Mouse (Mus musculus) forebrain, embryonic 11.5 days (tissue): Measurements from ENCODE around the gene Galk2. TPM values are rescaled to one million over a fixed set of nuclear protein-coding genes. Genes with fewer than 3 reads are reported as not detected.
A peak's percentile ranks its signal among the peaks of the same experiment; 100 is the strongest.

ENCODE experiments used
- ATAC-seq: fragments of 200-750 bp; cut with Nextera tagmentation; replicated peaks from 2 replicates; pipeline ENCODE4 v1.8.0; 2017; ENCODE audit warnings: moderate TSS enrichment; ENCODE audit not compliant: low FRiP score
- DNase-seq: peaks from one replicate; pipeline ENCODE4 v3.0.0-alpha.2; 2017; ENCODE audit warnings: low spot score
- H3K27ac ChIP-seq: fragments of 300-500 bp; sonication (generic); 2 replicates; pipeline ENCODE4 v1.5.1; 2014; ENCODE audit warnings: low read depth, low read length
- H3K27me3 ChIP-seq: fragments of 300-500 bp; sonication (generic); 2 replicates; pipeline ENCODE4 v1.6.1; 2014; ENCODE audit warnings: mild to moderate bottlenecking, low read length, mixed read lengths; ENCODE audit not compliant: control insufficient read depth, insufficient read depth
- H3K36me3 ChIP-seq: fragments of 300-500 bp; sonication (generic); 2 replicates; pipeline ENCODE4 v1.6.1; 2014; ENCODE audit warnings: mild to moderate bottlenecking, low read length, moderate library complexity, mixed read lengths; ENCODE audit not compliant: control insufficient read depth, insufficient read depth
- H3K4me1 ChIP-seq: fragments of 300-500 bp; sonication (generic); replicated peaks from 2 replicates; pipeline ENCODE4 v1.6.1; 2014; ENCODE audit warnings: low read length, mixed read lengths; ENCODE audit not compliant: control insufficient read depth, insufficient read depth
- H3K4me2 ChIP-seq: fragments of 300-500 bp; sonication (generic); 2 replicates; pipeline ENCODE4 v1.6.1; 2014; ENCODE audit warnings: low read depth, mild to moderate bottlenecking, low read length, moderate library complexity, mixed read lengths; ENCODE audit not compliant: severe bottlenecking
- H3K4me3 ChIP-seq: fragments of 300-500 bp; sonication (generic); 2 replicates; pipeline ENCODE4 v1.5.1; 2014; ENCODE audit warnings: low read depth, low read length
- H3K9ac ChIP-seq: fragments of 300-500 bp; sonication (generic); 2 replicates; pipeline ENCODE4 v1.6.1; 2014; ENCODE audit warnings: low read length
- H3K9me3 ChIP-seq: fragments of 300-500 bp; sonication (generic); 2 replicates; pipeline ENCODE4 v1.6.1; 2016; ENCODE audit warnings: low read length, mixed read lengths; ENCODE audit not compliant: control insufficient read depth
- WGBS: fragments of 180-500 bp; shearing (Covaris S2); extraction: QIAGEN DNeasy Blood & Tissue Kit; methylation state at CpG from one replicate; pipeline ENCODE4 v1.1.7; 2014; 5-methylcytosine and 5-hydroxymethylcytosine counted together
- polyA plus RNA-seq: library from polyadenylated mRNA; unstranded; fragments of >200 nt; fragmentation: Nextera tagmentation; extraction: Ambion mirVana; gene quantifications from 2 replicates; pipeline ENCODE4 v1.2.1, GENCODE M21; 2014

Gene Galk2
- polyA plus RNA-seq, 1 experiment from 2014 or later, result 29.3 TPM

DNA sequence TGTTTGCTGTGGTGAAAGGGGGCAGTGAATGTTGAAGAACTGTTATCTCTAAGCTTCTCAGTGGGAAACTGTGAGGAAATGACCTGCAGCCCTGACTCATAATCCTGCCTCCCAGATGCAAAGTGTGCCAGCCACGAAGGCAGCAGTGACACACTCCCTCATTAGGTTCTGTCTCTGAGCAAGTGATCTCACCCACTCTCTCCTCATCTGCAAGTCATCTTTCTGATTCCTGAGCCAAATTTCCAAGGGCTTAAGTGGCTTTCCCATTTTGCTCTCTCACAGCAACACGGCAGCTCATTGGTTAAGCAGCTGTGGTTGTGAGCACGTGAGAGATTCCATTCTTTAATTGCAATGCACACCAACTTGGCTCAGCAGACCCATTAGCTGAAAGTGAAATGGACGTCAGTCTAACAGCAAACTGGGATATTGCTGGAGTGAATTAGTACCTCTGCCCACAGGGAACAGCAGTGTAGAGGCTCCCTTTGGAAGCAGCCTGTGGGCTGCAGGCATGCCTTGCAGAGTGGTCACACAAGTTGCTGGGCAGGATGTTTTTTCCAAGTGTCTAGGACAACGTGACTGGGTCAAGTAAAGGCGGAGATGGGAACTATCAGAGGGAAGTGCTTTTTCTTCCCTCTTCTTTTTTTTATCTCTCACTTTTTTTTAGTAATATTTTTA lies 82.3 kb downstream of the Galk2 start:
- WGBS, result 75% methylated on average over 6 of the region's 6 CpGs
- Histone ChIP-seq H3K4me2 (no peak overlapping the region), H3K27ac (no peak overlapping the region), H3K4me3 (no peak overlapping the region), H3K27me3 (no peaks in the 10 kb centered on the region), H3K36me3 (no peaks in the 10 kb centered on the region), H3K4me1 (no peaks in the 10 kb centered on the region), H3K9me3 (no peaks in the 10 kb centered on the region), H3K9ac (no peak overlapping the region)
- DNase-seq (no peak), ATAC-seq (no peak)

DNA sequence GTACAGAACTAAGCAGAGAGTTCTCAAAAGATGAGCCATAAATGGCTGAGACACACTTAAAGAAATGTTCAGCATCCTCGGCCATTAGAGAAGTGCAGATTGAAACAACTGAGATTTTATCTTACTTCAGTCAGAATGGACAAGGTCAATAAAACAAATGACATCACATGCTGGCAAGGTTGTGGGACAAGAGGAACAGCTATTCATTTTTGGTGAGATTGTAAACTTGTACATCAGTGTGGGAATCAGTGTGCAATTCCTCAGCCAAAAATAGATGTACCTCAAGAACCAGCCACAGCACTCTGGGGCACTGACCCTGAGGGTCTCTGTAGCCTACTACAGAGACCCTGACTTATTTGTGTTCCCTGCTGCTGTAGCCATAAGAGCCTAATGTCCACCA lies 84.4 kb downstream of the Galk2 start:
- no peak for DNase-seq
- no peaks in the 10 kb centered on the region for H3K27me3 ChIP-seq
- no peak for ATAC-seq
- no peak overlapping the region for H3K9ac ChIP-seq
- H3K27ac ChIP-seq, result no peak overlapping the region
- H3K36me3 ChIP-seq, result no peaks in the 10 kb centered on the region
- no peak overlapping the region for H3K4me3 ChIP-seq
- H3K9me3 ChIP-seq, result no peaks in the 10 kb centered on the region
- 76% methylated on average over 1 of the region's 1 CpGs for WGBS
- H3K4me1 ChIP-seq, result no peaks in the 10 kb centered on the region
- H3K4me2 ChIP-seq, result no peak overlapping the region

DNA sequence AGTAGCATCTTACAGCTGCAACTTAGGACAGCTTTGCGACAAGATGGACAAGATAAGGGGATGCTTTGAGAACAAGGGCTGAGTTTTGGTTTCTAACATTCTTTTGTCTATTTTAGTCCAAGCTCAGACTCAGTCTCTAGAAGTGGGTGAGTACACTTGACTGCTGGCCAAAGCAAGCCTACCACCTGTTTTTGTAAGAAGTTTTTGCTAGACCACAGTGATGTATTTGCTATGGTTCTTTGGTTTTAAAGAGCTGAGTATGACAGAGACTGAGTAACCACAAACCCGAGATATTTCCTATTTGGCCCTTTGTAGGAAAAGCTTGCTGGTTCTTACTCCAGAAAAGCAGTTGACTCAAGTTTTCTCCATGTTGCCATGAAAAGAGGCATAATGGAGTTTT lies 89.3 kb downstream of the Galk2 start:
- Histone ChIP-seq H3K4me3 (no peak overlapping the region), H3K27me3 (no peaks in the 10 kb centered on the region), H3K9ac (no peak overlapping the region), H3K9me3 (no peaks in the 10 kb centered on the region), H3K27ac (no peak overlapping the region), H3K36me3 (no peaks in the 10 kb centered on the region), H3K4me1 (no peaks in the 10 kb centered on the region), H3K4me2 (no peak overlapping the region)
- WGBS, result 93% methylated on average over 2 of the region's 2 CpGs
- no peak for DNase-seq
- no peak for ATAC-seq

DNA sequence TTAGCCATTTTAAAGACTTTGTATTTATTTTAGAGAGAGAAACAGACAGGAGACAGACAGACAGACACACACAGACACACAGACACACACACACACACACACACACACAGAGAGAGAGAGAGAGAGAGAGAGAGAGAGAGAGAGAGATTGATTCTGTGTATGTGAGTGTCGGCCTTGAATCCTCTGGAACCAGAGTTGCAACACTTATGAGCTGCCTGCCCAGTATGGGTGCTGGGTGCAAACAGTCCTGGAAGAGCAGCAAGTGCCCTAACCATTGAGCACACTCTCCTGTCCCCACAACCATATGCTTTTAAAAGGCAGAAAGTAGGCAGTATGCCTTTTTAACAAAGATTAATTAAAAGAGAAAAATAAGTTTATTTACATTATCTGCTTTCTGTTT lies 109.9 kb downstream of the Galk2 start:
- no peaks in the 10 kb centered on the region for H3K4me1 ChIP-seq
- no peaks in the 10 kb centered on the region for H3K27me3 ChIP-seq
- no peaks in the 10 kb centered on the region for H3K9me3 ChIP-seq
- H3K36me3 ChIP-seq, result no peaks in the 10 kb centered on the region
- no peak overlapping the region for H3K4me2 ChIP-seq
- no peak for ATAC-seq
- H3K27ac ChIP-seq, result no peak overlapping the region
- no peak overlapping the region for H3K4me3 ChIP-seq
- DNase-seq, result no peak
- WGBS, result 89% methylated on average over 1 of the region's 1 CpGs
- no peak overlapping the region for H3K9ac ChIP-seq

DNA sequence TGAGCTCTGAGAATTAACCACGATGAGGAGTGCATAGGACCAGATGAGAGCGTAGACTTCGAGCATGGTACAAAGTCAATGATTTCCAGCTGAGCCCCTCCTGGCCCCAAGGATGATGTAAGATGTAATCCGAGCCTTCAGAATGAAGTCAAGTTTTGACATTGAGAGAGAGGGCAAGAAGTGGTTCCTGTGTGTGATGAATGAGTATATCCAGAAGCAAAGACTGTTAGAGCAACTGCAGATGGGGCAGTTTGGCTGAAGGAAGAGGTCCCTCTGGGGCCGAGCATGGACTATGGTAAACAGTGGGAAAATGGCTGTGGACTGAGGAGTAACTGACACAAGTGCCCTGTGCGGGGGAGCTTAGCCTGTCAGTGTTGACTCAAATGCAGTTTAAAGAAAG lies 114.3 kb downstream of the Galk2 start:
- no peaks in the 10 kb centered on the region for H3K4me1 ChIP-seq
- WGBS, result 79% methylated on average over 6 of the region's 6 CpGs
- no peaks in the 10 kb centered on the region for H3K27me3 ChIP-seq
- no peak overlapping the region for H3K4me3 ChIP-seq
- ATAC-seq, result no peak
- no peaks in the 10 kb centered on the region for H3K9me3 ChIP-seq
- H3K27ac ChIP-seq, result no peak overlapping the region
- DNase-seq, result no peak
- no peak overlapping the region for H3K4me2 ChIP-seq
- no peak overlapping the region for H3K9ac ChIP-seq
- H3K36me3 ChIP-seq, result no peaks in the 10 kb centered on the region

DNA sequence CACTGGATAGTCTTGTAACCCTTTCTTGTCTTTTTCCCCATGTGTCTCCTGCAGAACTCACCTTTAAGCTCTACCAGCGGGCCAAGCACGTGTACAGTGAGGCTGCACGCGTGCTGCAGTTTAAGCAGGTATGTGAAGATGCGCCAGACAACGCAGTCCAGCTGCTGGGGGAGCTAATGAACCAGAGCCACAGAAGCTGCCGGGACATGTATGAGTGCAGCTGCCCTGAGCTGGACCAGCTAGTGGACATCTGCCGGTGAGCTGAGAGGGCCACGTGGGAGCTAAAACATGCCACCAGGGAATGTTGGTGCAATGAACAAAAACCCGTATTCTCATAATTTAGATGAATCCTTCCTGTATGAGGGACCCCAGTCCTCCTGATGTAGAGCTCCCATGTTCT lies 116.3 kb downstream of the Galk2 start:
- no peak overlapping the region for H3K4me3 ChIP-seq
- H3K9ac ChIP-seq, result no peak overlapping the region
- H3K4me1 ChIP-seq, result no peaks in the 10 kb centered on the region
- WGBS, result 96% methylated on average over 10 of the region's 10 CpGs
- H3K4me2 ChIP-seq, result no peak overlapping the region
- no peaks in the 10 kb centered on the region for H3K27me3 ChIP-seq
- no peak overlapping the region for H3K27ac ChIP-seq
- ATAC-seq (no peak), DNase-seq (no peak)
- H3K36me3 ChIP-seq, result no peaks in the 10 kb centered on the region
- H3K9me3 ChIP-seq, result no peaks in the 10 kb centered on the region

DNA sequence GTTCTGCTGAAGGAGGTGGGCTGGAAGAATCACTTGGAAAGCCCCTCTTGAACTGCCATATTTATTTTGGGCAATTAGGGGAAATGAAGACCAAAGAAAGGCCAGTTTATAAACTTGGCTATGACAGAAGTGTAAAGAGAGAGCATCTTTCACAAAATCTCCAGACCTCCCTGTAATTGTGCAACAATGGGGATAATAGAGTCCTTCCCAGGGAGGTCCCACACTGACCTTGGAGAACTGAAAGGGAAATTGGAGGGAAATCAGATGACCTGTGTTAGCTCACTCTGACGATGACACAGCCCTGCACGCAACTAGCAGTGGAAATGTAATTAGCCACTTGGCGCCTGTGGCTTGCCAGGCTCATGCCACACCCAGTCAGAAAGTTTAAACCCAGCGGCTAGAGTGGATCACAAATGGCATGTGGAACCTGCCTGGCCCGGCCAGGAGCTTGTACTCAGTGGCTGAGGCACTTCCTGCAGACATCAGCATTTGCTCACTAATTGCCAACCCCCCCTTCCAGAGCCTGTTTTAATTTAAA lies 117.0 kb downstream of the Galk2 start:
- no peak for DNase-seq
- no peaks in the 10 kb centered on the region for H3K4me1 ChIP-seq
- H3K27ac ChIP-seq, result no peak overlapping the region
- 71% methylated on average over 5 of the region's 5 CpGs for WGBS
- H3K27me3 ChIP-seq, result no peaks in the 10 kb centered on the region
- H3K4me2 ChIP-seq, result no peak overlapping the region
- no peak for ATAC-seq
- H3K9ac ChIP-seq, result no peak overlapping the region
- no peaks in the 10 kb centered on the region for H3K9me3 ChIP-seq
- H3K36me3 ChIP-seq, result no peaks in the 10 kb centered on the region
- no peak overlapping the region for H3K4me3 ChIP-seq

DNA sequence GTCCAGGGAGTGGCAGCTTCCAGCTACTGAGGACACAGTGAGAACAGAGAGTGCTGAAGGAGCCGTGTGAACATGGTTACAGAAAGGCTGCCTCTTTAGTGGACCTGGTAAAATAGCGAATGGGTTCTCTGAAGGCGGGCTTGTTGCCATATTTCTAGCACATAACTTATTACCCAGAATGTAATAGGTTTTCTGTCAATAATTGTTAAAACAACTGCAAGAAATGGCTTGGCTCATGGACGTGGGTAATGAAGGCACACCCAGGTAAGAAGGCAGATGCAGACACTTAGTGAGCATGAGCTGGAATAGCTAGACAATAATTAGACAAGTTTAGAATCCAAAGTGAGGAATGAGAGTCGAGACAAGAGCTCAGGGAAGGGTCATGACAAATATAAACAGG lies 143.4 kb downstream of the Galk2 start:
- Histone ChIP-seq H3K4me2 (no peak overlapping the region), H3K27me3 (no peaks in the 10 kb centered on the region), H3K4me3 (no peak overlapping the region), H3K9me3 (no peaks in the 10 kb centered on the region), H3K27ac (no peak overlapping the region), H3K36me3 (no peaks in the 10 kb centered on the region), H3K9ac (no peak overlapping the region), H3K4me1 (no peaks in the 10 kb centered on the region)
- ATAC-seq (no peak), DNase-seq (no peak)
- 87% methylated on average over 5 of the region's 5 CpGs for WGBS

DNA sequence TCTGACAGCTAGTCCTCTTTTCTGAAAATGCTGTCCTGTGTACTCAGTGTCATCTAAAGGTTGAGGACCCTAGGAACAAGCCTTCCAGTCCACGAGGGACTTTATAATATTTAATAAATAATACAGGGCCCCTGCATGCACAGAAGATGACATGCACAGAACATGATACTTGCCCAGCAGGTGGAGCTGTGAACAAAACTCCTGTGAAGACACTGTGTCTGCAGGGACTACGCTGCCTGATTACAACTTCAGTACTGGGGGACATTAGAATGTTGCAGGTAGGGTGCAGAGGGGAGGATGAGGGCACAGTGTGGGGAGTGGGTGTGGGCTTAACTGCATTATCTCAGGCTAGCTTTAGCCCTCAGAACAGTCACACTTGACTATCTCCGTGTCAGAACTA lies 147.2 kb downstream of the Galk2 start:
- H3K4me3 ChIP-seq, result no peak overlapping the region
- no peak overlapping the region for H3K9ac ChIP-seq
- H3K36me3 ChIP-seq, result no peaks in the 10 kb centered on the region
- no peaks in the 10 kb centered on the region for H3K27me3 ChIP-seq
- peak; percentile 55 for DNase-seq
- peak; percentile 63; the same call in 1 of the 2 replicates for ATAC-seq
- H3K4me2 ChIP-seq, result no peak overlapping the region
- 58% methylated on average over 3 of the region's 3 CpGs for WGBS
- H3K9me3 ChIP-seq, result no peaks in the 10 kb centered on the region
- no peak overlapping the region for H3K27ac ChIP-seq
- no peaks in the 10 kb centered on the region for H3K4me1 ChIP-seq
